Mouse (Mus musculus) liver, embryonic 13.5 days (tissue): ENCODE results near the gene Efhb. TPM values are rescaled to one million over a fixed set of nuclear protein-coding genes. Genes with fewer than 3 reads are reported as not detected.

Experiments
- ATAC-seq: fragments of 200-750 bp; cut with Nextera tagmentation; 2 replicates; pipeline ENCODE4 v1.8.0; 2017; ENCODE audit warnings: low read depth, mild to moderate bottlenecking, moderate number of reproducible peaks, moderate library complexity
- DNase-seq: peaks from one replicate; pipeline ENCODE4 v3.0.0; 2022
- H3K27ac ChIP-seq: fragments of 300-500 bp; sonication (generic); 2 replicates; pipeline ENCODE4 v1.5.1; 2015; ENCODE audit warnings: moderate library complexity, mild to moderate bottlenecking, inconsistent platforms
- H3K27me3 ChIP-seq: fragments of 300-500 bp; sonication (generic); 2 replicates; pipeline ENCODE4 v1.6.1; 2015; ENCODE audit warnings: mild to moderate bottlenecking, inconsistent platforms
- H3K36me3 ChIP-seq: fragments of 300-500 bp; sonication (generic); 2 replicates; pipeline ENCODE4 v1.6.1; 2015; ENCODE audit warnings: mild to moderate bottlenecking, inconsistent platforms
- H3K4me1 ChIP-seq: fragments of 300-500 bp; sonication (generic); replicated peaks from 2 replicates; pipeline ENCODE4 v1.6.1; 2015; ENCODE audit warnings: inconsistent platforms
- H3K4me2 ChIP-seq: fragments of 300-500 bp; sonication (generic); 2 replicates; pipeline ENCODE4 v1.6.1; 2015; ENCODE audit warnings: inconsistent platforms, mild to moderate bottlenecking, moderate library complexity
- H3K4me3 ChIP-seq: fragments of 300-500 bp; sonication (generic); replicated peaks from 2 replicates; pipeline ENCODE4 v1.5.1; 2015; ENCODE audit warnings: mild to moderate bottlenecking, inconsistent platforms
- H3K9ac ChIP-seq: fragments of 300-500 bp; sonication (generic); 2 replicates; pipeline ENCODE4 v1.6.1; 2015; ENCODE audit warnings: mild to moderate bottlenecking, inconsistent platforms
- H3K9me3 ChIP-seq: fragments of 300-500 bp; sonication (generic); replicated peaks from 2 replicates; pipeline ENCODE4 v1.6.1; 2016; ENCODE audit warnings: inconsistent platforms
- WGBS: fragments of 180-500 bp; shearing (Covaris S2); methylation state at CpG from one replicate; pipeline ENCODE4 v1.1.7; 2015; ENCODE audit not compliant: insufficient replicate concordance; 5-methylcytosine and 5-hydroxymethylcytosine counted together
- polyA plus RNA-seq: library from polyadenylated mRNA; unstranded; fragments of >200 nt; fragmentation: Nextera tagmentation; extraction: Ambion mirVana; gene quantifications from 2 replicates; pipeline ENCODE4 v1.2.1, GENCODE M21; 2015

Efhb gene
- not detected in 2 replicates for polyA plus RNA-seq

- peak; percentile 70 for ATAC-seq
- no peaks in the 10 kb centered on the region for H3K36me3 ChIP-seq
- no peak within 1 kb of the TSS for H3K9ac ChIP-seq
- H3K27me3 ChIP-seq = no peaks in the 10 kb centered on the region
- no peak within 1 kb of the TSS for H3K27ac ChIP-seq
- H3K4me2 ChIP-seq = peak within 1 kb of the TSS; percentile 54
- peak; percentile 53 for DNase-seq
- WGBS = 25% methylated on average over 26 of the region's 26 CpGs
- peak within 1 kb of the TSS; percentile 29 for H3K4me3 ChIP-seq
- no peaks in the 10 kb centered on the region for H3K9me3 ChIP-seq
- 0 out of 2 replicates have a peak, but pooled peaks cover 3% of the 10 kb centered on the region for H3K4me1 ChIP-seq
Measured at GRCm38 (mm10) chr17:53462603-53463495, at the start of gene Efhb. Gene Efhb, minus strand, starts transcription at chr17:53463321.

GRCm38 (mm10) chr17:53512311-53512951, 49.3 kb upstream of the Efhb start:
- DNase-seq = no peak
- H3K9ac ChIP-seq = no peak overlapping the region
- no peaks in the 10 kb centered on the region for H3K36me3 ChIP-seq
- no peak overlapping the region for H3K27ac ChIP-seq
- H3K4me2 ChIP-seq = no peak overlapping the region
- H3K4me3 ChIP-seq = no peak overlapping the region
- no peaks in the 10 kb centered on the region for H3K4me1 ChIP-seq
- WGBS = 73% methylated on average over 2 of the region's 2 CpGs
- H3K9me3 ChIP-seq = no peaks in the 10 kb centered on the region
- no peak for ATAC-seq
- no peaks in the 10 kb centered on the region for H3K27me3 ChIP-seq

GRCm38 (mm10) chr17:53502966-53503365, 39.8 kb upstream of the Efhb start:
- Histone ChIP-seq H3K4me1 (no peaks in the 10 kb centered on the region), H3K9ac (no peak overlapping the region), H3K27ac (no peak overlapping the region), H3K4me3 (no peak overlapping the region), H3K4me2 (no peak overlapping the region), H3K9me3 (no peaks in the 10 kb centered on the region), H3K27me3 (no peaks in the 10 kb centered on the region), H3K36me3 (peaks cover 45% of the 10 kb centered on the region)
- ATAC-seq (no peak), DNase-seq (no peak)
- WGBS = 86% methylated on average over 2 of the region's 2 CpGs

GRCm38 (mm10) chr17:53489007-53489378, 25.9 kb upstream of the Efhb start:
- H3K4me3 ChIP-seq = no peak overlapping the region

GRCm38 (mm10) chr17:53488291-53489006, 25.3 kb upstream of the Efhb start:
- H3K9me3 ChIP-seq = no peaks in the 10 kb centered on the region
- no peak for DNase-seq
- no peaks in the 10 kb centered on the region for H3K4me1 ChIP-seq
- 75% methylated on average over 4 of the region's 4 CpGs for WGBS
- no peaks in the 10 kb centered on the region for H3K27me3 ChIP-seq
- ATAC-seq = no peak
- peaks cover 49% of the 10 kb centered on the region for H3K36me3 ChIP-seq
- H3K4me2 ChIP-seq = no peak overlapping the region
- no peak overlapping the region for H3K27ac ChIP-seq
- H3K9ac ChIP-seq = no peak overlapping the region
- H3K4me3 ChIP-seq = no peak overlapping the region

More at GRCm38 (mm10) chr17:53489007-53489378, 25.9 kb upstream of the Efhb start:
- ATAC-seq (no peak), DNase-seq (no peak)
- no peak overlapping the region for H3K4me2 ChIP-seq
- no peak overlapping the region for H3K9ac ChIP-seq
- H3K36me3 ChIP-seq = peaks cover 49% of the 10 kb centered on the region
- H3K9me3 ChIP-seq = no peaks in the 10 kb centered on the region
- no peaks in the 10 kb centered on the region for H3K27me3 ChIP-seq
- H3K4me1 ChIP-seq = no peaks in the 10 kb centered on the region
- WGBS = 77% methylated on average over 1 of the region's 1 CpGs
- no peak overlapping the region for H3K27ac ChIP-seq

GRCm38 (mm10) chr17:53480433-53480832, 17.3 kb upstream of the Efhb start:
- ATAC-seq (no peak), DNase-seq (no peak)
- H3K9me3 ChIP-seq = no peaks in the 10 kb centered on the region
- WGBS = 56% methylated on average over 7 of the region's 7 CpGs
- peak overlapping the region; percentile 100; the same call in 1 of the 2 replicates for H3K27ac ChIP-seq
- H3K27me3 ChIP-seq = no peaks in the 10 kb centered on the region
- peaks cover 36% of the 10 kb centered on the region for H3K4me1 ChIP-seq
- H3K4me3 ChIP-seq = peak overlapping the region; percentile 99
- peak overlapping the region; percentile 86 for H3K4me2 ChIP-seq
- H3K36me3 ChIP-seq = peaks cover 12% of the 10 kb centered on the region
- peak overlapping the region; percentile 98 for H3K9ac ChIP-seq

- peaks cover 6% of the 10 kb centered on the region for H3K36me3 ChIP-seq
- H3K4me2 ChIP-seq = peak overlapping the region; percentile 86
- no peaks in the 10 kb centered on the region for H3K9me3 ChIP-seq
- H3K9ac ChIP-seq = peak overlapping the region; percentile 98
- H3K27me3 ChIP-seq = no peaks in the 10 kb centered on the region
- H3K4me3 ChIP-seq = peak overlapping the region; percentile 99
- H3K4me1 ChIP-seq = peaks cover 36% of the 10 kb centered on the region
- DNase-seq (peak; percentile 45), ATAC-seq (peak; percentile 18; the same call in 1 of the 2 replicates)
- peak overlapping the region; percentile 100 for H3K27ac ChIP-seq
- WGBS = under 1% methylated on average over 32 of the region's 33 CpGs
Measured at GRCm38 (mm10) chr17:53479604-53480041, 16.5 kb upstream of the Efhb start.

GRCm38 (mm10) chr17:53478858-53479603, 15.9 kb upstream of the Efhb start, which contains the start of gene Rab5a:
Gene Rab5a, plus strand, starts transcription at chr17:53479234.
- peak within 1 kb of the TSS; percentile 99 for H3K4me3 ChIP-seq
- H3K9ac ChIP-seq = peak within 1 kb of the TSS; percentile 98
- H3K36me3 ChIP-seq = no peaks in the 10 kb centered on the region; the same call in 1 of the 2 replicates
- H3K9me3 ChIP-seq = no peaks in the 10 kb centered on the region
- 1% methylated on average over 82 of the region's 82 CpGs for WGBS
- ATAC-seq = peak; percentile 93
- peak within 1 kb of the TSS; percentile 86 for H3K4me2 ChIP-seq
- no peaks in the 10 kb centered on the region for H3K27me3 ChIP-seq
- peak within 1 kb of the TSS; percentile 100 for H3K27ac ChIP-seq
- DNase-seq = peak; percentile 98
- peaks cover 36% of the 10 kb centered on the region for H3K4me1 ChIP-seq

GRCm38 (mm10) chr17:53478066-53478857, 15.1 kb upstream of the Efhb start:
- peaks cover 36% of the 10 kb centered on the region for H3K4me1 ChIP-seq

GRCm38 (mm10) chr17:53468697-53469096, 5.6 kb upstream of the Efhb start:
- Histone ChIP-seq H3K9me3 (no peaks in the 10 kb centered on the region), H3K4me2 (no peak overlapping the region), H3K27me3 (no peaks in the 10 kb centered on the region), H3K36me3 (no peaks in the 10 kb centered on the region), H3K4me3 (no peak overlapping the region), H3K9ac (no peak overlapping the region), H3K27ac (no peak overlapping the region), H3K4me1 (no peaks in the 10 kb centered on the region)
- ATAC-seq (no peak), DNase-seq (no peak)

More at GRCm38 (mm10) chr17:53478066-53478857, 15.1 kb upstream of the Efhb start:
- H3K9ac ChIP-seq = peak overlapping the region; percentile 85
- H3K27me3 ChIP-seq = no peaks in the 10 kb centered on the region
- ATAC-seq = peak; percentile 30; the same call in 1 of the 2 replicates
- H3K4me3 ChIP-seq = peak overlapping the region; percentile 99
- WGBS = 7% methylated on average over 15 of the region's 15 CpGs
- DNase-seq = peak; percentile 8
- H3K4me2 ChIP-seq = peak overlapping the region; percentile 86
- no peaks in the 10 kb centered on the region for H3K9me3 ChIP-seq
- H3K36me3 ChIP-seq = no peaks in the 10 kb centered on the region
- peak overlapping the region; percentile 100 for H3K27ac ChIP-seq
